Mouse (Mus musculus) heart, postnatal 10 days (tissue): ENCODE measurements at regions not wholly inside any gene's neighbourhood (a gene's known extent, or its start where the extent isn't known, plus 50 kb on each side); places are given as distances from the start of the nearest gene placed in this dataset.

ENCODE experiments used
- DNase-seq, 2 experiments: peaks; one replicate each; pipeline ENCODE4 v3.0.0; 2021
- intact Hi-C: fragments of 180-260 bp; cut with DNase I; formaldehyde crosslinking; loops from one replicate; pipeline ENCODE4 v1.15.1; 2025

GRCm38 (mm10) chr4:87668314-87668713 is 364.9 kb downstream of the Mllt3 start:
- no peak for DNase-seq
- intact Hi-C loops: no loop called here

GRCm38 (mm10) chr4:87667556-87668154 is 365.5 kb downstream of the Mllt3 start:
- intact Hi-C loops: no loop called here
- DNase-seq: no peak

- intact Hi-C loops: no loop called here
- peak; percentile 24 for DNase-seq
Measured at GRCm38 (mm10) chr4:87665149-87665548, 368.0 kb downstream of the Mllt3 start.

- no peak for DNase-seq
Measured at GRCm38 (mm10) chr4:87662876-87663275, 370.3 kb downstream of the Mllt3 start.

GRCm38 (mm10) chr4:87658316-87658715 is 374.8 kb downstream of the Mllt3 start:
- intact Hi-C loops: no loop called here
- no peak for DNase-seq

More at GRCm38 (mm10) chr4:87662876-87663275, 370.3 kb downstream of the Mllt3 start:
- intact Hi-C loops: no loop called here

- intact Hi-C loops: no loop called here
- no peak for DNase-seq
Measured at GRCm38 (mm10) chr4:87657855-87658254, 375.3 kb downstream of the Mllt3 start.

- intact Hi-C loops: no loop called here
Measured at GRCm38 (mm10) chr4:87653440-87654165, 379.6 kb downstream of the Mllt3 start.

GRCm38 (mm10) chr4:87652314-87652934 is 380.7 kb downstream of the Mllt3 start:
- intact Hi-C loops: no loop called here
- DNase-seq: no peak

More at GRCm38 (mm10) chr4:87653440-87654165, 379.6 kb downstream of the Mllt3 start:
- DNase-seq: no peak

- DNase-seq: no peak
- intact Hi-C loops: no loop called here
Measured at GRCm38 (mm10) chr4:87651275-87651674, 381.9 kb downstream of the Mllt3 start.

GRCm38 (mm10) chr4:87650837-87651236 is 382.3 kb downstream of the Mllt3 start:
- DNase-seq: peak; percentile 61 to 63
- intact Hi-C loops: no loop called here

GRCm38 (mm10) chr4:87650393-87650792 is 382.8 kb downstream of the Mllt3 start:
- DNase-seq: no peak
- intact Hi-C loops: no loop called here

GRCm38 (mm10) chr4:87648919-87649318 is 384.2 kb downstream of the Mllt3 start:
- intact Hi-C loops: no loop called here
- no peak for DNase-seq

- peak; percentile 43 to 59 for DNase-seq
- intact Hi-C loops: no loop called here
Measured at GRCm38 (mm10) chr4:87647932-87648911, 384.9 kb downstream of the Mllt3 start.

- no peak for DNase-seq
- intact Hi-C loops: no loop called here
Measured at GRCm38 (mm10) chr4:87642002-87642401, 391.2 kb downstream of the Mllt3 start.

GRCm38 (mm10) chr4:87641551-87641950 is 391.6 kb downstream of the Mllt3 start:
- DNase-seq: no peak
- intact Hi-C loops: no loop called here

- intact Hi-C loops: no loop called here
- DNase-seq: no peak
Measured at GRCm38 (mm10) chr4:87638380-87638646, 394.9 kb downstream of the Mllt3 start.

GRCm38 (mm10) chr4:87637629-87638379 is 395.4 kb downstream of the Mllt3 start:
- DNase-seq: no peak
- intact Hi-C loops: no loop called here

GRCm38 (mm10) chr4:87611116-87611515 is 380.8 kb upstream of the Slc24a2 start:
- no peak for DNase-seq
- intact Hi-C loops: no loop called here

GRCm38 (mm10) chr4:87593644-87594043 is 363.4 kb upstream of the Slc24a2 start:
- intact Hi-C loops: no loop called here

GRCm38 (mm10) chr4:87590797-87591196 is 360.5 kb upstream of the Slc24a2 start:
- intact Hi-C loops: no loop called here
- DNase-seq: no peak

More at GRCm38 (mm10) chr4:87593644-87594043, 363.4 kb upstream of the Slc24a2 start:
- DNase-seq: no peak
